Mouse (Mus musculus) embryo, embryonic 11.5 days (tissue): ENCODE measurements at regions not wholly inside any gene's neighbourhood (a gene's known extent, or its start where the extent isn't known, plus 50 kb on each side); places are given as distances from the start of the nearest gene placed in this dataset.
"Not testable (repeated sequence)": the region's sequence is repeated elsewhere in the genome, so short reads cannot be mapped to it uniquely, and the experiment has no call there.

Experiments used
- DNase-seq: peaks from one replicate; pipeline ENCODE4 v3.0.0-alpha.2; 2012; ENCODE audit warnings: low read depth, low spot score

DNA sequence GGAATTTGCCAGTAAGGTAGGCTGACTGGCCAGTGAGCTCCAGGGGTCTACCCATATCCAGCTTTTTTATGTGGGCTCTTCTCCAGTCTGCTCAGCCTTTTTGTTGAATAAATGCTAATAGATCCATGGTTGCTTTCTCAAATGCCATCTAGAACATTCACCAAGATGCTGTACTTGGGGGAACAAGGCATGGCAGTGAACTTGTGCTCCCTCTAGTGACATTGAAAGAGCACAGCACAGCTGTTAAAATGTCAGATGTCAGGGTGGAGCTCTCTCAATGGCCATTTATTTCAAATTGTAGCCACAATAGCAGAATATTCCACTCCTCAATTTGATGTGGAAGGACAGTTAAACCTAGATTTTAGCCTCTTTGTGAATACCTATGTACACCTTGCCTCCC lies 86.3 kb downstream of the Kcnk1 start:
- no peak for DNase-seq

DNA sequence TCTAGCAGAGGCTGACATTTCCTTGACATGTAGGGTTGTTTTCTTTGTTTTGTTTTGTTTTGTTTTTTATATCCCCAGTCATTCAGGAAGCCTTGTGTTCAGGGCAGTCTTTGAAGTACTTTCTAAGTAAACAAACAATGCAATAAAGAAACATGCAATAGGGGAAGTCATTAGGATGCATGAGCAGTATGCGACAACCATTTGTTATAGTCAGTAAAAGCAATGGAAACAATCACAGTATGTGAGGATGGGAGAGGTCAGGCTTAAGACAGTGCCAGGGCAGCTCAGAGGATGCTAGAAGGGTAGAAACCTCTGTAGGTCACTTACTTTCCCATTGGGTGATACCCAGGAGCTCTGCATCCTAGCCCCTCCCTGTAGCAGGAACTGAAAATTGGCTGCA lies 87.9 kb downstream of the Kcnk1 start:
- no peak for DNase-seq

DNA sequence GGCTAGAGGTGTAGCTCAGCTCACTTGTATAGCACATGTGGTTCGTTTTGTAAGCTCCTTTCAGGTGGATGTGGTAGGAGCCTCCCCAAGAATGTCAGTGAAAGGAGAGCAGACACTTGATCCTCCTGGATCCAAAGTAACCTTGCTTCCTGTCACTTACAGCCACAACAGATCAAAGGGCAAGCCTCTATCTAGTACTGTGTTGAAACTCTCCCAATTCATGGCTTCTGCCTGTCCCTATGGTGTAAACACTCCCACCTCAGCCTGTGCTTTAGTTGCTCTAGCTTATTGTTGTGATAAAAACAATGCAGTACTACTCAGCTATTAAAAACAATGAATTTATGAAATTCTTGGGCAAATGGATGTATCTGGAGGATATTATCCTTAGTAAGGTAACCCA lies 95.8 kb downstream of the Kcnk1 start:
- no peak for DNase-seq

DNA sequence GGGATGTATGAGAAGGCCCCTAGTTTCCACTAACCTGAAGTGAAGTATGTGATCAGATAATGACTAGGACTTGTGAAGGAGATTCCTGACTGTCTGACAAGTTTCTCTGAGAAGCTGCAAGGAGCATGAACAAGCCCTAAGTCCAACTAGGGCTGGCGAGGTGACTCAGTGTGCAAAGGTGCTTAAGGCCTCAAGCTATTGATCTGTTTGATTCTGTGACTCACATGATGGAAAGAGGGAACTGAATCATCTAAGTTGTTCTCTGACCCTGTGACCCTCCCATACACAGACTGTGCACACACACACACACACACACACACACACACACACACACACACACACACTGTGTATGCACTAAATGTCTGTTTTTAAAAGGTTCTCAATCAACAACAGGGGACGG lies 99.0 kb downstream of the Kcnk1 start:
- no peak for DNase-seq

DNA sequence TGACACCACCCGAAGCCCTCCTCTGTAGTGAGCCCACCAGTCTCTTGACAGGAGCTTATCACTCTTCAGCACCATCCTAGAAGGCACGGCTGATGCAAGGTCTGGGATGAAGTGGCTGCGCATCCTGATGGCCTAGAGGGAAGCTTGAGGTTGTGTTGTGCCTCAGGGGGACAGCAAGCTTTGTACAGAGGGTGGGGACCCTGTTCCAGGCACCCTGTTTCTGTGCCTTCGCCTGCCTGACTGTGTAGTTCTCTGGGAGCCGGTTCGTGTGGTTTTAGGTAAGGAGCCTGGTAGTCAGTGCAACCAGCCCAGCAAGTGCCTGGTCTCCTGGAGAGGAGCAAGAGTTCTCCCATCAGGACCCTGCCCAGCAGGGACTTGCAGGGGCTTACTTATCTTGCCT lies 101.1 kb downstream of the Kcnk1 start:
- no peak for DNase-seq

DNA sequence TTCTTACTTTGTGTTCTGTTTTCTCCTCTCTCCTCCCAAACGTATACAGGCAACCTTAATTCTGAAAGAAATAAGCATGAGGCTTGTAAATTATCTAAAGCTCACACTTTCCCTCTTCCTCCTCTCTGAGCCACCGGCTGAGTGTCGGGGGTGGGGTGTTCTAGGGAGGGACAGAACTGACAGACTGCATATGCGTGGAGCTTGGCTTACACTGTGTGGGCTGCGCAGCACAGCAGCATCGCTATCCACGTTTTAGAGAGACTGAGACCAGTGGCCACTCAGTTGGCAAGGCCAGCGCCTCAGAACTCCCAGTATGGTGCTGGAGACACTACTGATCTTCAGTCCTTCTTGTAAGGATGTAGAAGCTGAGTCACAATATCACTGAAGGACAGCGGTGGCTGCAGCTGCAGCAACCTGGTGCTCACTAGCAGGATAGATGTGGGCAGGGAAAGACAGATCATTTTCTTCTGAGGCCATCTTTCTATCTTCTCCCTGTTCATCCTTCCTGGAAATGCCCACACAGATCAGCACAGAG lies 101.7 kb downstream of the Kcnk1 start:
- DNase-seq, result no peak

DNA sequence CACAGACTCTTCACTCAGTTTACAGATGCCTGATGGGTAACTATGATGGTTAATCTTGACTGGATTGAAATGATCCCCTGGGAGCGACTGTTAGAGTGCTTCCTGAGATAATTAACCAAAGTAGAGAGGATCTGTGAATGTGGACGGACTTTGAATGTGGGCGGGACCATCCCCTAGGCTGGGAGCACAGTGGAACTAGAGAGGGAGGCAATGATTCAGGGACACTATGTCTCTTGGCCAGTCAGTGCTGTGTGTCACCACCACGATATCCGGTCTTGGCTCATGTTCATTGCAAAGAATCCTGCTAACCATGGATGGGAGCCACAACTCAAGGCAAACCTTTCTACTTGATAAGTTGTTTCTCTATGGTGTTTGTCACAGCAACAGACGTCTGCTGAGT lies 103.9 kb downstream of the Kcnk1 start:
- no peak for DNase-seq

DNA sequence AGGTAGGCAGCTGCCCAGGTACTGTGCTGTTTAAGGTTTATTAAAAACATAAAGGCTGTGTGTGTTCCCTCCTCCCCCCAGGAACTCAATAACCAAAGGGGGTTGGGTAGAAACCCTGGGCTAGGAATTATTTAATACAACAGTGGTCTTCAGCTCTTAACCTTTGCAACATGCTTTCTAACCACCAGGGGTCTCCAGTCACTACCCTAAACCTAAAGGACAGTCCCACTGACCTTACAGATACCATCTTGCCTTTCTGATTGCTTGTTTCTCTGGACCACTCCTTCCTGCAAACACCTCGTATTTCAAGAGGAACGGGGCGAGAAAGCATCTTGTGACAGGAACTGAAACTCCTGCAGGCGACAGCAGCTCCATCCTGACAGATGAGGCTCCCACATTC lies 104.9 kb downstream of the Kcnk1 start:
- DNase-seq, result no peak

DNA sequence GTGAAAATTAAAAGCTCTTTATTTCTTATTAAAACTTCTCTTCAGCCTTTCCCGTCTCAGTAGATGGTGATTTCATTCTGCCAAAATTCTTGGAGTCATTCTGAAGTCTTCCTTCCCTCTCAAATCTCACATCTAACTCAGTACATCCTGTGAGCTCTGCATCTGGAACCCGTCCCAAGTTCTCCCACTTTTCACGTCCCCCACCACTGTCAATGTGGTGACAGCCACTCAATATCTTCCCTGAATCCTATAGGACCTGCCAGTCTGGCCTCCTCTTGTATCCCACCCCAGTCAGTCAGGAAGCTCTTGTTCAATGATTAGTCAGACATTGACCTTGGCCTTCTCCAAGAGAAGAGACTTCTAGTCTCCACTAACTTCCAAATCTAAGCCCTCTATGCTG lies 110.1 kb downstream of the Kcnk1 start:
- DNase-seq, result no peak

DNA sequence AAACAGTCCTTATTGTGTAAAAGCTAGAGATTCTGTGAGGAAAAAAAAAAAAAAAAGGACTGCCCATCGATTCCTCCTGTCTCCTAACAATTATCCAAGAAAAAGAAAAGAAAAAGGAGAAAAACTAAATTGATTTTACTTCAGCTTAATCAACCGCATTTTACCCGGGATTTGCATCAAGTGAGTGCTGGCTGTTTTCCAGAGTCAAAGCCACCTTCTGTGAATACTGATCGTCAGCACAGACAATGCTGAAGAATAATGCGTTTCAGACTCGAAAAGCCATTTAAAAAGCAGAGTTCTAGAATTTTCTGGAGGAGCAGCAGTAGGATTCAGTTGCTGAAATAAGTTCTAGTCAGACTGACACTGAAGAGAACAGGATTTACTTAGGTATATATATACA lies 131.1 kb downstream of the Kcnk1 start:
- DNase-seq, result no peak

DNA sequence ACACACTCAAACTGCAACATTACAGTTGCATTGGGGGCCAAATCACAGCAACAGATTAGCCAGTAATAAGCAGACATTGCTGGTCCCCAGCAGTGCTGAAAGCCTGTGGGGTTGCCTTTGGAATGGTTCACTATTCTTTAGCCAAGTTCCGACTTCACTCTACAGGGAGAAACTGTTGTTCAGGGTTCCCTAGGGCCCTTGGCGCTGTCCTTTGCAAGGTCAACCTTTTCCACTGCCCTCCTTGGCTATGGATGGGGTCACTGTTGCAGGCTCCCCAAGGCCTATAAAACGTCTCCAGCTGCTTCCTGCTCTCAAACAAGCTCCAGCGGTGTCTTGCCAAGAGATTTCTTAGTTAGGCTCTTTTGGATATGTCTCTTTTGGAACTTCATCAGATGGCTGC lies 137.1 kb downstream of the Kcnk1 start:
- DNase-seq, result no peak

DNA sequence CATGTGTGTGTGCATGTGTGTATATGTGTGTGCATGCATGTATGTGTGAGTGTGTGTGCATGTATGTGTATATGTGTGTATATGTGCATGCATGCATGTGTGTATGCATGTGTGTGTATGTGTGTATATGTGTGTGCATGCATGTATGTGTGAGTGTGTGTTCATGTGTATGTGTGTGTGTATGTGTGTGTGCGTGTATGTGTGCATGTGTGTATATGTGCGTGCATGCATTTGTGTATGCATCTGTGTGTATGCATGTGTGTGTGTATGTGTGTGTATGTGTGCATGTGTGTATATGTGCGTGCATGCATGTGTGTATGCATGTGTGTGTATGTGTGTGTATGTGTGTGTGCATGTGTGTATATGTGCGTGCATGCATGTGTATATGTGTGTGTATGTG lies 137.9 kb downstream of the Kcnk1 start:
- DNase-seq, result not testable (repeated sequence)

DNA sequence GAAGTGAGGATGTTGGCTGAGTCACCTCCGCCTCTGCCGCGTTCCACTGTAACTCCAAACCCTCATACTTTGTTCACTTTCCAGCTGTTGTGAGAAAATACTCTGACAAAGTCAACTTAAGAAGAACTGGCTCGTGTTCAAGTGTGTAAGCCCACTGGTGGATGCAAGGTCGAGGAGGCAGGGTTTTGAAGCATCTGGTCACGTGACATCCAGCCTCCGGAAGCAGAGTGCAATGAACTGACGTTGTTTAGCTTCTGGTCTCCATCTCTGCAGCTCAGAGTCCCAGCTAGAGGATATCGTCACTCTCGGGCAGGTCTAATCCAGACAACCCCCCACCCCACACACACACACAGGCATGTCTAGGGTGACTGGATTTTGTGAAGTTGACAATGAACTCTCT lies 140.1 kb downstream of the Kcnk1 start:
- DNase-seq, result no peak

DNA sequence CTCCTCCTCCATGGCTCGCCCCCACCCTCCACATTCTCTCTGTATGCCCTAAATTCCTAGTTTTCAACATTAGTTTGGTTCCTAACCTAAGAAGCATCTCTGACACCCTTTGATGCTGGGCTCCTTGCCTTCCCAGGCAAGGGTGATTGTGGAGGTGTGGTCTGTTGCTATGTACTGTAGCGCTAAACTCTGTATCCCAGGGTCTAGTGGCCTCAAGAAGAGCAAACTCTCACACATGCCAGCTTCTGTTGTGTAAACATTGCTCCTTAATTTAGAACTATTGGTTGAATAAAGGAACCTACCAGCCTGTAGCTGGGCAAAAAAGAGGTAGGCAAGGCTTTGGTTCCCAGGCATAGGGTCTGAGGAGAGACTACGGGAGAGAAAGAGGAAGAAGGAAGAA lies 140.6 kb downstream of the Kcnk1 start:
- DNase-seq, result no peak

DNA sequence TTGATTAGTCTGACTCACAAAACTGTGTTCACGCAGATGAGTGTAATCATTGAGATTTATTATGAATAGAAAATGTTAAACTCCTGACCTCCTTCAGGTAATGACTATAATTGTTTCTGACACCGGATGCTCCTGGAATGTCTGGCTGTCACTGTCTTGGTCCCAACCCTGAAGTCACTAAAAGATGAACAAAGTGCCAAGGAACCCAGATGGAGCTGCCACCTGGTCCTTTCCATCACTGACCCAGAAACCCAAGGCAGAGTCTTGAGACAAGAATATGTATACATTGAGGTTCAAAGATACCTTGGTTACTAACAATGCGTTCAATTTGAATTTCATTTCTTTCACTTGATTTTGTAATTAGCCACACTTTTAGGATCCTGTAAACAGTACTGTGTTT lies 142.0 kb downstream of the Kcnk1 start:
- no peak for DNase-seq

DNA sequence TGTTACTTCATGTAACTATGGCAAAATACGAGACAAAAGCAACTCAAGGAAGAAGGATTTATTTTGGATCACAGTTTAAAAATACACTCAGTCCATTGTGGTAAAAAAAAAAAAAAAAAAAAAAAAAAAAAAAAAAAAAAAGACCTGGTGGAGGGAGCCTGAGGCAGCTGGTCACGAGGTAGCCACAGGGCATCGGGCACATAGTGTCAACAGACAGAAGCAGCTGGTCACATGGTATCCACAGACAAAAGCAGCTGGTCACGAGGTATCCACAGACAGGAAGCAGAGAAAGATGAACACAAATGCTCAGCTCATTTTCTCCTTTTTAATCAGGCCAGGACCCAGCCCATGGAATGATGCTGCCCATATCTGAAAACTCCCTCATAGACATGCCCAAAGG lies 142.5 kb downstream of the Kcnk1 start:
- DNase-seq, result no peak

DNA sequence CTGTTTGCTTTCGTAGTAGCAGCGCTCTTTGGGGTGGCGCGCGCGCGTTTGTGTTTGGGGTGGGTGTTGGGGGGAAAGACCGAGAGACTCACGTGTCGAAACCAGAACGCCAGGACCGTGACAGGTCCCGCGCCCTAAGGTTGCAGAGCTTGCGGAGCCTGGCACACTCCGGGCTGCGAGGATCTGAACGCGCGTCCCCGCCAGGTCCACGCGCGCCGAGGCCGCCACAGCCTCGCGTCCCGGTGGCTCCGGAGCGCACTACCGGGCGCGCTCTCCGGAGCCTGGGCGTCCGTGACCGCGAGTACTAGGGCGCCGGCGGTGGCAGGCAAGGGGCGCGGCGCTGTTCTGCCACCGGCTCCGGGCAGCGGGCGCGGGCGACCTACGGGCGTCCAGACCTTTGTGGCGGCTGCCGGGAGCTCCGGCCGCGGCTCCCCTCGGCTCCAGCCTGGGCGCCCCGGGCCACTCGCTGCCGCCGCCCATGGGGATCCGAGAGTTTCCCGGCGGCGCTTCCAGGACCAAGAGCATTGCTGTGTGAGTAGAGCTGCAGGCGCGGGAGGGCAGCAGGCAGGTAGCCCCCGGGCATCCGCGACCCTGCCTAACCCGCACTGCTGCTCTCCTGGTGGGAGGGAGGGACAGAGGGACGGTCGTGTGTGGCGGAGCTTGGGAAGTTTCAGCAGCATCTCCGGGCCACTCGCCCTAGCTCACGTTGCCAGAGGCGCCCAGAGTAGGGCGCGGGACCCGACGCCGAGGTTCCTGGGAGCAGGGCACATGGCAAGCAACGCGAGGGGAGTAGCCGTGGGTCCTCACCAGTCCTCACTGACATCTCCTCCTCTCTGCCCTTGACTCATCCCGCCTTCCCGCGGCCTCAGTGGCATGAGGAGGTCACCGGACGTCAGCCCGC lies 143.9 kb downstream of the Kcnk1 start:
- DNase-seq, result no peak

DNA sequence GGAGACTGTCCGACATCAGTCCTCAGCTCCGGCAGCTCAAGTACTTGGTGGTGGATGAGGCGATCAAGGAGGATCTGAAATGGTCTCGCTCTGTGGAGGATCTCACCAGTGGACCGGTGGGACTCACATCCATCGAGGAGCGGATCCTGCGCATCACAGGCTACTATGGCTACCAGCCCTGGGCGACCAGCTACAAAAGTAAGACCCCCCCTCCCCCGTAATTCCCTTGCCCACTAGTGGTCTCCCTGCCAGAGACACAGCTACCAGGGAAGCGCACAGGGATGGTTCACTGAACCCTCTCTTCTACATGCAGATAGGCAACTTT lies 144.5 kb downstream of the Kcnk1 start:
- DNase-seq, result no peak

DNA sequence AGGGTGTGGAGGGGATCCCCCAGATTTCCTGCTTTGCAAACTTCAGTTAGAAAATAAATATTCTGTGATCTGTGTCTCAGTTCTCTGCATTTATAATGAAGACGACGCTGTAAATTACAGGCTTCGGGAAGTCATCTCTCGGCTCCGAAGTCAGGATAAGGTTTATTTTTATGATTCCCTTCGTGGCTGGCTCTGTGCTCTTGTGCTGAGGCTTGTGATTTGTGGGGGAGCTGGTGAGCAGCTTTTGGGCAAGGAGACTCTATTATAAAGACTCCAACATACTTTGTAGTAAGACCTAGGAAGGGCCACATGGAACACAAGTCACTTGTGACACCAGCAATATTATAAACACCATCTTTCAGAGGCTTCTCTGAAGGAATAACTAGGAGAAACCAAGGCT lies 146.0 kb downstream of the Kcnk1 start:
- DNase-seq, result no peak

DNA sequence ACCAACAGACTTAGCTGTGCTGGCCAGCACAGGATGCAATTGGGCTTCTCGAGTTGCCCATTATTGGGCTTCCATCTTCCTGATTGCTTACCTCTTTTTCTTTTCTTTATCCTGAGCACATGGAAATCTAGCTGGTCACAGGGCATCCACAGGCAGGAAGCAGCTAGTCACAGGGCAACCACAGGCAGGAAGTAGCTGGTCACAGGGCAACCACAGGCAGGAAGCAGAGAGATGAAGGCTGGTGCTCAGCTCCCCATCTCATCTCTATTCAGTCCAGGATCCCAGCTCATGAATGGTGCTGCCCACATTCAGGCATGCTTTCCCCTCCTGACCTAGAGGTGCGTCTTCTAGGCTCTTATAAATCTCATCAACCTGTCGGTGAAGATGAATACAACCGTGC lies 146.8 kb upstream of the Slc35f3 start:
- DNase-seq, result no peak

DNA sequence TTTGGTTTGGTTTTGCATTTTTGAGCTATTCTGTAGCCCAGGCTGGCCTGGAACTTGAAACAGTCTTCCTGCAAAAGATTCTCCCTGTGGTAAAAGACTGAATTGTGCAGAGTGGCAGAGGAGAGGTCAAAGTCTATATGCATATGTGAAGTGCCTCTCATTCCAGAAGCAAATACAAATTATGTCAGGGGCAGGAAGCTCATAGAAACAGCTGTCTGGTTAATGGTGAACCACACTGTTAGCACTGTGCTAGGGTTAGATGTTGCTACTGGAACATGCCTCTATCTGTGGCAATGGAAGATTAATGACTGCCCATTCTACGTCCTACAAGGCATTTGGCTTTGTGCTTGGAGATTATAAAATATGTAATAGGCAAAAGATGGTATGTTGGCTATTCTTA lies 144.4 kb upstream of the Slc35f3 start:
- no peak for DNase-seq

DNA sequence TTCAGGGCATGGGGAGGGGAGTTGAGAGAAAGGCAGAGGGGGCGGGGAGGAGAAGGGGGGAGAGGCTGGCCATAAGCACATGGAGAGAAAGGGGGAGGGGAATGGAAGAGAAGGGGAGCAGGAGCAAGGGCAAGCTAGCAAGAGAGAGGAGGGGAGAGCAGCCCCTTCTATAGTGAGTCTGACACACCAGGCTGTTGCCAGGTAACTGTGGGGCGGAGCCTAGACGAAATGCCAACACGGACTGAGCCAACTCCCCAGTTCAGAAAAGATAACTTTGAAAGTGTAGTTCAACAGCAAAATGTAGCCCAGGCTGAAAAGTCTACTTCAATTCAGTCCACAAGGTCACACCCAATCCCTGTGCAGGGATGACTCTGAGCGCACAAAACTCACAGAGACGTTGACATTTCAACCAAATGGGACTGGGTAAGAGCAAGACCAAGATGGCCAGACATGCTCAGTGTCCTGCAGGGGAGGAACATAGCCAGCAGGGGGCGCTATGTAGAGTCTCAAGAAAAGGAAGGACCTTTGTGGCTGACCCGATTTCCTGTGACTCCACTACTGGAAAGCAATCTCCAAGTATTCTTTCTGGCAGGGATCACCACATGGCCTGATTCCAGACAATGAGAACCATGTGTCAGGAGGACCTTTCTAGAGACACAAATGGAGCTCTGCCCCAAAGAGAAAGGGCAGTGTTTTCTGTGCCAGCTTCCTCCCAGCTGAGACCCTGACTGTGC lies 140.7 kb upstream of the Slc35f3 start:
- DNase-seq, result no peak

DNA sequence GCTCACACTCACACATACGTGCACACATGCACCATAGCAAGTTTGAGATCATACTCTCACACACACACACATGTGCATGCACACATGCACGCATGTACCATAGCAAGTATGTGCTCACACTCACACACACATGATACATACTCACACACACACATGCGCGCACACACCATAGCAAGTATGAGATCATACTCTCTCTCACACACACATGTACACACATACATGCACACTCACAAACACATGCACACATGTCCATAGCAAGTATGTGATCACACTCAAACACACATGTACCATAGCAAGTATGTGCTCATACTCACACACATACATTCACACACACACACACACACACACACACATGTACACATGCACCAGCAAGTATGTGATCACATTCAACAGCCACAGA lies 138.9 kb upstream of the Slc35f3 start:
- DNase-seq, result no peak
